Mouse (Mus musculus): ENCODE measurements around the gene Olfr1457. TPM values are rescaled to one million over a fixed set of nuclear protein-coding genes. Genes with fewer than 3 reads are reported as not detected.

Gene Olfr1457
- total RNA-seq (2022) = not detected

- DNase-seq (ENCODE audit: low spot score in 2 of 2) = no peak
Observed at GRCm38 (mm10) chr19:13097791-13098190, at the start of gene Olfr1457. Olfr1457 (minus strand) TSS chr19:13097891.

DNA sequence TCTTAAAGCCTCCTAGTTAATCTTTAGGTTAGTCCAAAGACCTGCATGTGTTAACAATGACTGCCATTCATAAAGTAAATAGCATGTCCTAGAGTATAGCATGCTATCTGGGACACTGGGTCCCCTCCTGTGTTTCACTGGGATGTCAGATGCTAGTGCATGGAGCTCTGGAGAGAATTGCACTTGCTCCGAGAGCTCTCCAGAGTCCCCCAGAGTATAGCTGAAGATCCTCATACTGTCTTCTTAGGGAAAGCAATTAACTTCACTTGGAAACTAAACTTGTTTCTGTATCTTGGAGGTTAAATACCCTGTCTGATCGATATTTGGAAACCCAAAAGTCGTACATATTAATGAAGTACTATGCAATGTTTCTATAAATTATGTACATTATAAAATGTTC is 9.0 kb upstream of the Olfr1457 start, which contains the start of gene Olfr1458:
Olfr1458 (minus strand) TSS at position 101 of the 400 bp plus-strand sequence.
- no peak for DNase-seq (ENCODE audit: low spot score in 2 of 2)

GRCm38 (mm10) chr19:13093908-13094307 is 3.8 kb downstream of the Olfr1457 start:
- DNase-seq (ENCODE audit: low spot score in 2 of 2) = no peak

- no peak for DNase-seq (ENCODE audit: low spot score in 2 of 2)
Observed at GRCm38 (mm10) chr19:13060310-13060709, 37.4 kb downstream of the Olfr1457 start, which contains the start of gene Olfr1454. Olfr1454 (plus strand) TSS chr19:13060610.

Other genes with a start within 250 kb of the Olfr1457 start
- not detected for gene Olfr1444, start 240.6 kb downstream of the Olfr1457 start, total RNA-seq (2022)
- not detected for gene Olfr1445, start 214.0 kb downstream of the Olfr1457 start, total RNA-seq (2022)
- not detected for gene Olfr1446, start 204.4 kb downstream of the Olfr1457 start, total RNA-seq (2022)
- gene Olfr1447, start 194.1 kb downstream of the Olfr1457 start, total RNA-seq (2022) = not detected
- not detected for gene Olfr1448, start 173.5 kb downstream of the Olfr1457 start, total RNA-seq (2022)
- not detected for gene Olfr1449, start 167.1 kb downstream of the Olfr1457 start, total RNA-seq (2022)
- gene Olfr1450, start 147.6 kb downstream of the Olfr1457 start, total RNA-seq (2022) = not detected
- not detected for gene Olfr1451, start 102.9 kb downstream of the Olfr1457 start, total RNA-seq (2022)
- not detected for gene Olfr1453, start 69.6 kb downstream of the Olfr1457 start, total RNA-seq (2022)
- not detected for gene Olfr1454, start 37.3 kb downstream of the Olfr1457 start, total RNA-seq (2022)
- gene Olfr1458, start 8.9 kb upstream of the Olfr1457 start, total RNA-seq (2022) = not detected
- not detected for gene Olfr1459, start 51.7 kb upstream of the Olfr1457 start, total RNA-seq (2022)
- gene Olfr1461, start 65.1 kb upstream of the Olfr1457 start, total RNA-seq (2022) = not detected
- not detected for gene Olfr1462, start 87.8 kb upstream of the Olfr1457 start, total RNA-seq (2022)
- not detected for gene Olfr1463, start 133.4 kb upstream of the Olfr1457 start, total RNA-seq (2022)
- not detected for gene Olfr1465, start 217.7 kb upstream of the Olfr1457 start, total RNA-seq (2022)
- not detected for gene Olfr1466, start 241.0 kb upstream of the Olfr1457 start, total RNA-seq (2022)